Mouse (Mus musculus) midbrain, embryonic 11.5 days (tissue): Measurements from ENCODE around the gene Ddx46. TPM values are rescaled to one million over a fixed set of nuclear protein-coding genes. Genes with fewer than 3 reads are reported as not detected.
"Not testable (repeated sequence)": the region's sequence is repeated elsewhere in the genome, so short reads cannot be mapped to it uniquely, and the experiment has no call there.

Experiments used
- ATAC-seq: fragments of 200-750 bp; cut with Nextera tagmentation; 2 replicates; pipeline ENCODE4 v1.8.0; 2017; ENCODE audit warnings: moderate TSS enrichment, moderate library complexity; ENCODE audit not compliant: low FRiP score
- DNase-seq: peaks from one replicate; pipeline ENCODE4 v3.0.0; 2015; ENCODE audit warnings: low spot score; ENCODE audit errors: missing footprints
- H3K27ac ChIP-seq: fragments of 300-500 bp; sonication (generic); 2 replicates; pipeline ENCODE4 v1.5.1; 2014; ENCODE audit warnings: low read depth, low read length
- H3K27me3 ChIP-seq: fragments of 300-500 bp; sonication (generic); 2 replicates; pipeline ENCODE4 v1.6.1; 2014; ENCODE audit warnings: mild to moderate bottlenecking, low read length, moderate library complexity, mixed read lengths; ENCODE audit not compliant: control insufficient read depth, insufficient read depth
- H3K36me3 ChIP-seq: fragments of 300-500 bp; sonication (generic); 2 replicates; pipeline ENCODE4 v1.6.1; 2014; ENCODE audit warnings: mild to moderate bottlenecking, low read length, moderate library complexity, mixed read lengths; ENCODE audit not compliant: control insufficient read depth, insufficient read depth
- H3K4me1 ChIP-seq: fragments of 300-500 bp; sonication (generic); 2 replicates; pipeline ENCODE4 v1.6.1; 2014; ENCODE audit warnings: low read length; ENCODE audit not compliant: control insufficient read depth, insufficient read depth
- H3K4me2 ChIP-seq: fragments of 300-500 bp; sonication (generic); 2 replicates; pipeline ENCODE4 v1.6.1; 2014; ENCODE audit warnings: mild to moderate bottlenecking, moderate library complexity
- H3K4me3 ChIP-seq: fragments of 300-500 bp; sonication (generic); 2 replicates; pipeline ENCODE4 v1.5.1; 2014; ENCODE audit warnings: low read depth, low read length
- H3K9ac ChIP-seq: fragments of 300-500 bp; sonication (generic); 2 replicates; pipeline ENCODE4 v1.6.1; 2014; ENCODE audit warnings: low read length
- H3K9me3 ChIP-seq: fragments of 300-500 bp; sonication (generic); 2 replicates; pipeline ENCODE4 v1.6.1; 2016; ENCODE audit warnings: low read length; ENCODE audit not compliant: control insufficient read depth
- WGBS: fragments of 180-500 bp; shearing (Covaris S2); extraction: QIAGEN DNeasy Blood & Tissue Kit; methylation state at CpG from one replicate; pipeline ENCODE4 v1.1.7; 2014; 5-methylcytosine and 5-hydroxymethylcytosine counted together
- polyA plus RNA-seq: library from polyadenylated mRNA; unstranded; fragments of >200 nt; fragmentation: Nextera tagmentation; extraction: Ambion mirVana; gene quantifications from 2 replicates; pipeline ENCODE4 v1.2.1, GENCODE M21; 2014

The Ddx46 gene
- polyA plus RNA-seq, 1 experiment from 2014 or later: 48.4 TPM

- peaks cover 4% of the 10 kb centered on the region; the same call in 1 of the 2 replicates for H3K4me1 ChIP-seq
- no peak overlapping the region for H3K4me3 ChIP-seq
- H3K36me3 ChIP-seq: peaks cover 10% of the 10 kb centered on the region
- no peak for ATAC-seq
- H3K27ac ChIP-seq: no peak overlapping the region
- peak; percentile 99 for DNase-seq
- no peak overlapping the region for H3K4me2 ChIP-seq
- WGBS: 10% methylated on average over 3 of the region's 3 CpGs
- H3K9me3 ChIP-seq: no peaks in the 10 kb centered on the region
- no peak overlapping the region for H3K9ac ChIP-seq
- H3K27me3 ChIP-seq: no peaks in the 10 kb centered on the region
These were observed 33.2 kb upstream of the Ddx46 start for GRCm38 (mm10) chr13:55601611-55602010.

DNA sequence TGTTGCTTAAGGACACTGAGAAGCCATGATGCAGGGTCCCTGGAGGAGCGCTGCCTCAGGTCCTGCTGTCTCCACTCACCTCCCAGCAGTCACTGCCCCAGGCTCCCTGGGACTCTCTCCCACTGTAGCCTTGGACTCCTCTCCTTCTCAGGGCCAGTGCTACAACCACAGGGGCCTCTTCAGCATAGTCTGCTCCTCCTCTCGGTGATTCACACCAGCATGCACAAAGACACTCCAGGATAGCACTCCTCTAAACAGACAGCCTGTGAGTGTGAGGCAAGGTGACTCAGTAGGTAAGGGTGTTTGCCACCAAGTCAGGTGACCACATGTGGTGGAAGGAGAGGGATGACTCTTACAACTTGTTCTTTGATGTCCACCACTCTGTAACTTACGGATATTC, 30.2 kb upstream of the Ddx46 start:
- Histone ChIP-seq H3K9me3 (no peaks in the 10 kb centered on the region), H3K9ac (no peak overlapping the region), H3K27ac (no peak overlapping the region), H3K4me1 (peaks cover under 1% of the 10 kb centered on the region; the same call in 1 of the 2 replicates), H3K27me3 (no peaks in the 10 kb centered on the region), H3K4me2 (no peak overlapping the region), H3K4me3 (no peak overlapping the region), H3K36me3 (peaks cover 6% of the 10 kb centered on the region)
- WGBS: 93% methylated on average over 3 of the region's 3 CpGs
- no peak for DNase-seq
- ATAC-seq: no peak

- H3K27ac ChIP-seq: no peak overlapping the region
- no peak overlapping the region for H3K9ac ChIP-seq
- no peak overlapping the region for H3K4me2 ChIP-seq
- H3K4me3 ChIP-seq: no peak overlapping the region
- H3K27me3 ChIP-seq: no peaks in the 10 kb centered on the region
- peaks cover 7% of the 10 kb centered on the region for H3K36me3 ChIP-seq
- no peaks in the 10 kb centered on the region for H3K9me3 ChIP-seq
- no peak for DNase-seq
- H3K4me1 ChIP-seq: no peaks in the 10 kb centered on the region
- WGBS: 80% methylated on average over 10 of the region's 10 CpGs
- no peak for ATAC-seq
These were observed 27.8 kb upstream of the Ddx46 start for GRCm38 (mm10) chr13:55606899-55607623.

DNA sequence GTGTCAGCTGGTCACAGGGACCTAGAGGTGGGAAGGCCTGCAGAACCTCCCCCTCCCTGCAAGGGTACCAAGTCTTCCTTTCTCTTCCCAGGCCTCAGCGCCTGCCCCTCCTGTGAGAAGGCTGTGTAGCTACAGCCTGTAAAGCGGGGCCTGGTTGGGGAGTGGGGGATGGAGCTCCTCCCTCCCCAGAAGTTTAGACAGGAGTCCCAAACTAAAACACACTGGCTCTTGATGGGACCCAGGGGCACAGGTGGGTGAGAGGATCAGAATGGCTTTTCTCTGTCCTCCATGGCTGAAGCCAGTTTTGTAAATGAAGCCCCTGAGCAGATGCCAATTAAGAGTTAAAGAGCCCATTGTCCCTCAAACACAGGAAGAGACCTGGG, 27.2 kb upstream of the Ddx46 start:
- H3K27me3 ChIP-seq: no peaks in the 10 kb centered on the region
- WGBS: 81% methylated on average over 2 of the region's 2 CpGs
- no peak overlapping the region for H3K27ac ChIP-seq
- H3K9ac ChIP-seq: no peak overlapping the region
- H3K4me2 ChIP-seq: no peak overlapping the region
- H3K9me3 ChIP-seq: no peaks in the 10 kb centered on the region
- H3K4me3 ChIP-seq: no peak overlapping the region
- H3K4me1 ChIP-seq: no peaks in the 10 kb centered on the region
- DNase-seq: no peak
- peaks cover 7% of the 10 kb centered on the region for H3K36me3 ChIP-seq
- no peak for ATAC-seq

DNA sequence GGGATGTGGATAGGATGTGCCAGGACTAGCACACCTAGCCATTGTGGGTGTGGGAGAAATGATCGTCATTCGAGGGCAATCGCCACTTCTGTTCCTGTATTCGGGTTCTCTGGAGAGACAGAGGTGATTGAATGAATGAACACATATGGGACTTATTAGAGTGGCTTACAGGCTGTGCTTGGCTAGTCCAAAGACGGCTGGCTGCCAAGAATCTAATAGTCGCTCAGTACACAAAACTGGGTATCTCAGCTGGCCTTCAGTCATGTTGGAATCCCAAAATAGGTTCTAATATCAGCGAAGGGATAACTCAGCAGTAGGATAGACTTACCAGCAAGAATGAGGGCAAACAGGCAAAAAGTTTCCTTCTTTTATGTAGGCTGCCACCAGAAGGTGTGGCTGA, 22.8 kb upstream of the Ddx46 start:
- no peak for ATAC-seq
- H3K27me3 ChIP-seq: no peaks in the 10 kb centered on the region
- H3K4me2 ChIP-seq: no peak overlapping the region
- no peak overlapping the region for H3K9ac ChIP-seq
- no peaks in the 10 kb centered on the region for H3K9me3 ChIP-seq
- WGBS: 87% methylated on average over 7 of the region's 7 CpGs
- H3K4me1 ChIP-seq: no peaks in the 10 kb centered on the region
- no peak for DNase-seq
- peaks cover 5% of the 10 kb centered on the region for H3K36me3 ChIP-seq
- no peak overlapping the region for H3K4me3 ChIP-seq
- no peak overlapping the region for H3K27ac ChIP-seq

- no peaks in the 10 kb centered on the region for H3K4me1 ChIP-seq
- H3K36me3 ChIP-seq: peaks cover 5% of the 10 kb centered on the region
- no peak overlapping the region for H3K4me2 ChIP-seq
- H3K27me3 ChIP-seq: no peaks in the 10 kb centered on the region
- DNase-seq (no peak), ATAC-seq (no peak)
- no peak overlapping the region for H3K9ac ChIP-seq
- H3K27ac ChIP-seq: no peak overlapping the region
- H3K9me3 ChIP-seq: no peaks in the 10 kb centered on the region
- 55% methylated on average over 5 of the region's 5 CpGs for WGBS
- H3K4me3 ChIP-seq: no peak overlapping the region
These were observed 21.4 kb upstream of the Ddx46 start for GRCm38 (mm10) chr13:55613471-55613870.

DNA sequence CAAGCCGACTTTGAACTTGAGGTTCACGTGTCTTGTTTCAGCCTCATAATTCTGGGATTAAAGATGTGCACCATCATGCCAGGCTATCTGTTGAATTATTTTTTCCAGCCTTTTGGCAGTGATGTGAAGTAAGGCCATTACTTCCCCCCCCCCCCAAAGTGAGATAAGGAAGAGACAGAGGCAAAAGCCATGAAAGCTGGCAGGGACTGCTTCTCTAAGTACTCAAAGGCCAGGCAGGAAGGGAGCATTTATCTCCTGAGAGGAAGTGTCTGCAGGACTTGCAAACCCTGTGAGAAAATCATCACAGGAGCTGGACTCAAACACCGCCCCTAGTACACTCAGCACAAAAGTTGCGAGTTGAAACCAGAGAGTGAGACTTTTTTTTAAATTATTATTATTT, 15.5 kb upstream of the Ddx46 start:
- no peaks in the 10 kb centered on the region for H3K36me3 ChIP-seq
- peaks cover 5% of the 10 kb centered on the region; the same call in 1 of the 2 replicates for H3K4me1 ChIP-seq
- ATAC-seq (no peak), DNase-seq (no peak)
- H3K4me3 ChIP-seq: no peak overlapping the region
- H3K27ac ChIP-seq: no peak overlapping the region
- H3K27me3 ChIP-seq: no peaks in the 10 kb centered on the region
- H3K4me2 ChIP-seq: no peak overlapping the region
- no peaks in the 10 kb centered on the region for H3K9me3 ChIP-seq
- 84% methylated on average over 4 of the region's 4 CpGs for WGBS
- no peak overlapping the region for H3K9ac ChIP-seq

GRCm38 (mm10) chr13:55620275-55620674, 14.6 kb upstream of the Ddx46 start:
- no peak overlapping the region for H3K27ac ChIP-seq
- H3K4me2 ChIP-seq: no peak overlapping the region
- no peak for ATAC-seq
- DNase-seq: no peak
- H3K4me1 ChIP-seq: peaks cover 8% of the 10 kb centered on the region
- H3K9ac ChIP-seq: no peak overlapping the region
- no peaks in the 10 kb centered on the region for H3K36me3 ChIP-seq
- no peaks in the 10 kb centered on the region for H3K9me3 ChIP-seq
- H3K4me3 ChIP-seq: no peak overlapping the region
- 82% methylated on average over 2 of the region's 2 CpGs for WGBS
- no peaks in the 10 kb centered on the region for H3K27me3 ChIP-seq

- peak overlapping the region; percentile 88 for H3K9ac ChIP-seq
- not testable (repeated sequence) for H3K4me1 ChIP-seq, H3K9me3 ChIP-seq, H3K27ac ChIP-seq, H3K36me3 ChIP-seq, H3K27me3 ChIP-seq
- H3K4me3 ChIP-seq: peak overlapping the region; percentile 82
- 28% methylated on average over 20 of the region's 20 CpGs for WGBS
- peak overlapping the region; percentile 81 for H3K4me2 ChIP-seq
- DNase-seq: peak; percentile 82
- ATAC-seq: 0 out of 2 replicates have a peak, but pooled peaks have one; percentile 5
These were observed 12.6 kb upstream of the Ddx46 start for GRCm38 (mm10) chr13:55622156-55622648.
